Mouse (Mus musculus) liver, postnatal 0 days (tissue): Measurements from ENCODE around the gene Pcsk5.

Experiments
- CTCF ChIP-seq: sonication (generic); IDR thresholded peaks from 2 replicates; pipeline ENCODE4 v1.5.1; 2016; ENCODE audit warnings: antibody characterized with exemption, low read depth
- EP300 ChIP-seq: IDR thresholded peaks from 2 replicates; pipeline ENCODE4 v1.6.1; 2016; ENCODE audit warnings: antibody characterized with exemption, low read depth, mild to moderate bottlenecking

DNA sequence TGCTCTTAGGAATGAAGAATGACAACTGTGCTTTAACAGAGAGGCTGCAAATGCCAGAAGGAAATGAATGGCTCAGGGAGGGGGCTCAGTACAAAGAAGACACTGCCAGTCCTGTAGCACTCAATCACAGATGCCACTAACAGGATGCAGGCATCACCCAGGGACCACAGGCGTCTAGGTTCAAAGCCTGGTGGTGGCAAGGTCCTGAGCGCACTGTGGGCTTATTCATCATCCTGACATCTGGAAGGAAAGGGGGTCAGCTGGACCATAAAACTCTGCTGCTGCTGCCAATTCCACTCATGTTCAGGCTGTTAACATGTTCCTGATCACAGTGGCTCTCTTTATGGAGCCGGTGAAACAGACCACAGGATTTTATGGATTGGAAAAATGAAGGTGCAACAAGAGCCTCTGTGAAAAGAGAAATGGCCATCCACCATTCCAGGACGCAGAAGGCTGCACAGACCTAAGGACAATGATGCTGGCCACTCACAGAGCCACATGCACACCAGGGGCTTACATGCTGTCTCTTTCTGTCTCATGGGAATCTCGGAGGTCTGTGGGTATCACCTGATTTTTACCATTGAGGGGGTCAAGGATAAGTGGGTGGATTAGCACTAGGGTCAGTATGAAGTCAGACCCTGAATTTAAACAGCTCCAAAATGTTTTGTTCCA, 186.5 kb downstream of the Pcsk5 start:
- TF ChIP-seq CTCF (no peak), EP300 (no peak)
